29 mouse cellular contexts compared by ENCODE assay signal in genomic region chr9:7501138-7501537, GRCm38 (mm10). TPM values are rescaled to one million over a fixed set of nuclear protein-coding genes. Genes with fewer than 3 reads are reported as not detected.
DNase-seq lines count a peak whose midpoint lies in the region; ATAC-seq and TF ChIP-seq lines count a peak whose summit lies in the region.
"Had no signal": no experiment of that assay in that cellular context is flagged by ENCODE, and none has a peak within 500 bp of the region (broad histone marks: within the 10 kb centered on the region; RNA-seq: fewer than 3 reads in every experiment).

No protein-coding gene starts in this region.

- H3K36me3 ChIP-seq in CH12.LX (replicated peaks in 1 of 2; ENCODE audit: control insufficient read depth in 1 of 2, insufficient read depth in 1 of 2, low read length in 1 of 2): no peaks in the 10 kb centered on the region
- H3K36me3 ChIP-seq in midbrain, embryonic 15.5 days (replicated peaks): no peaks in the 10 kb centered on the region
- H3K36me3 ChIP-seq in kidney, embryonic 15.5 days: no peaks in the 10 kb centered on the region
- H3K36me3 ChIP-seq in forebrain, embryonic 15.5 days: no peaks in the 10 kb centered on the region
- H3K36me3 ChIP-seq: embryonic facial prominence, embryonic 10.5 days; embryonic facial prominence, embryonic 12.5 days had no signal

- no peak for TF ChIP-seq CTCF in CH12.LX (conservative IDR thresholded peaks at IDR 0.05 in 1 of 2, IDR thresholded peaks at IDR 0.05 in 1 of 2; ENCODE audit: low read depth in 2 of 2, low read length in 2 of 2)

- H3K79me2 ChIP-seq in CH12.LX (replicated peaks; ENCODE audit: control insufficient read depth, extremely low read depth, insufficient read depth, poor library complexity, severe bottlenecking): no peaks in the 10 kb centered on the region

- H3K4me2 ChIP-seq in CH12.LX (ENCODE audit: insufficient read depth, low read depth, poor library complexity, severe bottlenecking): no peak overlapping the region
- H3K4me2 ChIP-seq in midbrain, embryonic 15.5 days: no peak overlapping the region
- H3K4me2 ChIP-seq in kidney, embryonic 15.5 days: no peak overlapping the region
- no peak overlapping the region for H3K4me2 ChIP-seq in forebrain, embryonic 15.5 days (replicated peaks)
- H3K4me2 ChIP-seq: embryonic facial prominence, embryonic 12.5 days; forebrain, embryonic 13.5 days had no signal

- DNase-seq in CD4-positive, CD25-positive, alpha-beta regulatory T cell, adult 2 months (ENCODE audit: low read depth, low spot score): peak; percentile 24
- DNase-seq in CH12.LX (ENCODE audit: extremely low read depth): no peak
- no peak for DNase-seq in right cerebral cortex, postnatal 36 days (ENCODE audit: low spot score in 2 of 2)
- DNase-seq: adrenal gland, adult 8-10 months; adrenal gland, postnatal 14 days; adrenal gland, postnatal 36 days; cerebellum, adult 11-12 months; cerebellum, adult 2 months; cerebellum, adult 9-10 months; cerebellum, postnatal 10 days; cerebellum, postnatal 25 days had no signal

- no peak for TF ChIP-seq RAD21 in CH12.LX (IDR thresholded peaks at IDR 0.05; ENCODE audit: low read depth, low read length)

- in situ Hi-C loops in CH12.LX (cut with MboI; ENCODE audit: low pct_ligation_motif_present, low pct_unique_long_range_greater_than_20kb, low sequenced_read_pairs): no loop called here

- H3K9me3 ChIP-seq in CH12.LX (replicated peaks; ENCODE audit: low read length): peaks cover 2% of the 10 kb centered on the region
- no peaks in the 10 kb centered on the region for H3K9me3 ChIP-seq in midbrain, embryonic 15.5 days
- H3K9me3 ChIP-seq in kidney, embryonic 15.5 days (replicated peaks): no peaks in the 10 kb centered on the region
- H3K9me3 ChIP-seq in forebrain, embryonic 15.5 days: no peaks in the 10 kb centered on the region
- H3K9me3 ChIP-seq: embryonic facial prominence, embryonic 10.5 days; embryonic facial prominence, embryonic 12.5 days; forebrain, embryonic 13.5 days had no signal

- dilution Hi-C loops in CH12.LX (cut with MboI; ENCODE audit: extremely low pct_ligation_motif_present, extremely low pct_unique_long_range_greater_than_20kb, low sequenced_read_pairs): no loop called here

- H3K4me1 ChIP-seq in CH12.LX (ENCODE audit: control insufficient read depth in 1 of 2, insufficient read depth in 2 of 2): peaks cover 6 to 31% of the 10 kb centered on the region in 2 experiments; a peak in 3 of 4 replicates
- H3K4me1 ChIP-seq in midbrain, embryonic 15.5 days: no peaks in the 10 kb centered on the region
- no peaks in the 10 kb centered on the region for H3K4me1 ChIP-seq in kidney, embryonic 15.5 days
- no peaks in the 10 kb centered on the region for H3K4me1 ChIP-seq in forebrain, embryonic 15.5 days
- H3K4me1 ChIP-seq: embryonic facial prominence, embryonic 10.5 days; embryonic facial prominence, embryonic 12.5 days; forebrain, embryonic 13.5 days had no signal

- no peak overlapping the region for H3K9ac ChIP-seq in CH12.LX (ENCODE audit: insufficient read depth, low read depth)
- H3K9ac ChIP-seq in midbrain, embryonic 15.5 days: no peak overlapping the region
- H3K9ac ChIP-seq in kidney, embryonic 15.5 days: no peak overlapping the region
- no peak overlapping the region for H3K9ac ChIP-seq in forebrain, embryonic 15.5 days (replicated peaks)
- H3K9ac ChIP-seq: embryonic facial prominence, embryonic 12.5 days; forebrain, embryonic 13.5 days had no signal

- no peak overlapping the region for H3K4me3 ChIP-seq in CH12.LX (replicated peaks in 1 of 3; ENCODE audit: low read depth in 2 of 3, low read length in 2 of 3, poor library complexity in 1 of 3)
- no peak overlapping the region for H3K4me3 ChIP-seq in midbrain, embryonic 15.5 days
- no peak overlapping the region for H3K4me3 ChIP-seq in kidney, embryonic 15.5 days (replicated peaks)
- no peak overlapping the region for H3K4me3 ChIP-seq in forebrain, embryonic 15.5 days
- H3K4me3 ChIP-seq: embryonic facial prominence, embryonic 10.5 days; embryonic facial prominence, embryonic 12.5 days; forebrain, embryonic 13.5 days had no signal

- no peak for TF ChIP-seq EP300 in CH12.LX (IDR thresholded peaks at IDR 0.05; ENCODE audit: low read length)

- peak; percentile 86 for ATAC-seq in activated CD4-positive, CD25-positive, alpha-beta regulatory T cell, adult 4 months
- ATAC-seq in inflammation-experienced regulatory T-cells, adult 6 months: peak; percentile 92
- no peak for ATAC-seq in midbrain, embryonic 15.5 days (replicated peaks)
- ATAC-seq in kidney, embryonic 15.5 days (replicated peaks; ENCODE audit: low FRiP score): no peak
- no peak for ATAC-seq in forebrain, embryonic 15.5 days (replicated peaks)
- ATAC-seq: forebrain, embryonic 13.5 days; forebrain, embryonic 16.5 days; Patski had no signal

- no peak for TF ChIP-seq POLR2A in CH12.LX (IDR thresholded peaks at IDR 0.05; ENCODE audit: low read depth, low read length)

- WGBS in midbrain, embryonic 15.5 days: 87% methylated on average over 3 of the region's 3 CpGs
- 67% methylated on average over 3 of the region's 3 CpGs for WGBS in kidney, embryonic 15.5 days
- 84% methylated on average over 3 of the region's 3 CpGs for WGBS in forebrain, embryonic 15.5 days

- H3K27ac ChIP-seq in CH12.LX (ENCODE audit: insufficient read depth, low read depth): no peak overlapping the region
- H3K27ac ChIP-seq in midbrain, embryonic 15.5 days: no peak overlapping the region
- H3K27ac ChIP-seq in kidney, embryonic 15.5 days: no peak overlapping the region
- H3K27ac ChIP-seq in forebrain, embryonic 15.5 days (replicated peaks): no peak overlapping the region
- H3K27ac ChIP-seq: embryonic facial prominence, embryonic 10.5 days; embryonic facial prominence, embryonic 12.5 days; forebrain, embryonic 13.5 days had no signal

- no peaks in the 10 kb centered on the region for H3K27me3 ChIP-seq in CH12.LX (replicated peaks)
- H3K27me3 ChIP-seq in midbrain, embryonic 15.5 days (replicated peaks): no peaks in the 10 kb centered on the region
- H3K27me3 ChIP-seq in kidney, embryonic 15.5 days: no peaks in the 10 kb centered on the region
- no peaks in the 10 kb centered on the region for H3K27me3 ChIP-seq in forebrain, embryonic 15.5 days
- H3K27me3 ChIP-seq: embryonic facial prominence, embryonic 12.5 days; forebrain, embryonic 13.5 days; Patski had no signal

TF ChIP-seq in CH12.LX, 34 proteins besides CTCF, POLR2A, EP300 and RAD21:
- TF ChIP-seq USF2 (conservative IDR thresholded peaks at IDR 0.05; ENCODE audit: low read depth, low read length) (no peak), RCOR1 (conservative IDR thresholded peaks at IDR 0.05; ENCODE audit: low read depth, low read length) (no peak), MAX (IDR thresholded peaks at IDR 0.05; ENCODE audit: low read length) (no peak), MAFK (IDR thresholded peaks at IDR 0.05; ENCODE audit: insufficient replicate concordance, low read length) (peak; percentile 53; the same call in 1 of the 2 replicates), BHLHE40 (IDR thresholded peaks at IDR 0.05; ENCODE audit: low read depth, low read length) (no peak), SIN3A (IDR thresholded peaks at IDR 0.05; ENCODE audit: low read length) (no peak)

RNA-seq across cellular contexts. Expression of gene Mmp10, which starts 1.0 kb away (rescaled TPM):
- total RNA-seq in CH12.LX (2012; rRNA removed): 1.9 and 3.1 TPM in 2 replicates
- 4.2 TPM in 2 replicates for total RNA-seq in CH12.LX (2014; rRNA removed)
- polyA plus RNA-seq in CH12.LX (2012; ENCODE audit: insufficient read length, low read depth): 1.4 and 1.5 TPM in 2 replicates
- not detected for polyA plus RNA-seq in activated CD4-positive, CD25-positive, alpha-beta regulatory T cell, adult 4 months (2017; shearing (Covaris generic))
- polyA plus RNA-seq in inflammation-experienced regulatory T-cells, adult 6 months (2017; shearing (Covaris generic)): under 1 TPM in 1 of 3 experiments, not detected in 2; 0.48 TPM
- polyA plus RNA-seq in midbrain, embryonic 15.5 days (2015; fragmentation: Nextera tagmentation; extraction: Ambion mirVana): not detected in 2 replicates
- not detected in 2 replicates for polyA plus RNA-seq in kidney, embryonic 15.5 days (2015; fragmentation: Nextera tagmentation; extraction: Ambion mirVana)
- not detected in 2 replicates for polyA plus RNA-seq in forebrain, embryonic 15.5 days (2015; fragmentation: Nextera tagmentation; extraction: Ambion mirVana)
- total RNA-seq: adrenal gland, adult 18-20 months; adrenal gland, adult 8-10 months; adrenal gland, postnatal 14 days; adrenal gland, postnatal 36 days; MEL had no signal
- polyA plus RNA-seq: cerebellum, adult 2 months; cortical plate, adult 2 months; embryonic facial prominence, embryonic 10.5 days; embryonic facial prominence, embryonic 12.5 days; embryonic facial prominence, embryonic 14.5 days; forebrain, embryonic 11.5 days; forebrain, embryonic 13.5 days; forebrain, embryonic 16.5 days; frontal cortex, adult 2 months had no signal

RNA-seq across cellular contexts. Expression of gene Mmp3, which starts 55.5 kb away (rescaled TPM):
- 0.08 TPM in 1 of 2 replicates, not detected in the other for total RNA-seq in CH12.LX (2012; rRNA removed)
- total RNA-seq in CH12.LX (2014; rRNA removed): not detected in 2 replicates
- not detected in 2 replicates for polyA plus RNA-seq in CH12.LX (2012; ENCODE audit: insufficient read length, low read depth)
- polyA plus RNA-seq in activated CD4-positive, CD25-positive, alpha-beta regulatory T cell, adult 4 months (2017; shearing (Covaris generic)): not detected
- polyA plus RNA-seq in inflammation-experienced regulatory T-cells, adult 6 months (2017; shearing (Covaris generic)): not detected
- polyA plus RNA-seq in midbrain, embryonic 15.5 days (2015; fragmentation: Nextera tagmentation; extraction: Ambion mirVana): not detected in 2 replicates
- not detected in 2 replicates for polyA plus RNA-seq in kidney, embryonic 15.5 days (2015; fragmentation: Nextera tagmentation; extraction: Ambion mirVana)
- polyA plus RNA-seq in forebrain, embryonic 15.5 days (2015; fragmentation: Nextera tagmentation; extraction: Ambion mirVana): not detected in 2 replicates
- total RNA-seq: adrenal gland, postnatal 14 days; ES-E14; MEL had no signal
- polyA plus RNA-seq: cerebellum, adult 2 months; cortical plate, adult 2 months; embryonic facial prominence, embryonic 10.5 days; embryonic facial prominence, embryonic 12.5 days; forebrain, embryonic 11.5 days; forebrain, embryonic 13.5 days; forebrain, embryonic 16.5 days; frontal cortex, adult 2 months had no signal

RNA-seq across cellular contexts. Expression of gene Mmp8, which starts 57.1 kb away (rescaled TPM):
- total RNA-seq in CH12.LX (2012; rRNA removed) (not detected in 2 replicates), CH12.LX (2014; rRNA removed) (not detected in 2 replicates)
- not detected in 2 replicates for polyA plus RNA-seq in CH12.LX (2012; ENCODE audit: insufficient read length, low read depth)
- polyA plus RNA-seq in activated CD4-positive, CD25-positive, alpha-beta regulatory T cell, adult 4 months (2017; shearing (Covaris generic)): under 1 TPM in 1 of 2 experiments, not detected in 1; 0.19 TPM
- polyA plus RNA-seq in inflammation-experienced regulatory T-cells, adult 6 months (2017; shearing (Covaris generic)): not detected
- polyA plus RNA-seq in midbrain, embryonic 15.5 days (2015; fragmentation: Nextera tagmentation; extraction: Ambion mirVana): 0.10 TPM in 1 of 2 replicates, not detected in the other
- polyA plus RNA-seq in kidney, embryonic 15.5 days (2015; fragmentation: Nextera tagmentation; extraction: Ambion mirVana): 0.65 and 0.87 TPM in 2 replicates
- 0.08 TPM in 1 of 2 replicates, not detected in the other for polyA plus RNA-seq in forebrain, embryonic 15.5 days (2015; fragmentation: Nextera tagmentation; extraction: Ambion mirVana)
- total RNA-seq: ES-E14, MEL had no signal
- polyA plus RNA-seq: C2C12; cortical plate, adult 2 months; embryonic facial prominence, embryonic 10.5 days; forebrain, embryonic 11.5 days; forebrain, embryonic 13.5 days; forebrain, embryonic 16.5 days had no signal

Comparison
In these comparisons a context has a peak if more than half of its experiments do, and no peak if none do; other contexts are left out.
1. ATAC-seq: peak in activated CD4-positive, CD25-positive, alpha-beta regulatory T cell, adult 4 months (single experiment) and inflammation-experienced regulatory T-cells, adult 6 months (single experiment); none in midbrain, embryonic 15.5 days (single experiment), kidney, embryonic 15.5 days (single experiment) and forebrain, embryonic 15.5 days (single experiment).